Mouse (Mus musculus) MEL (cell line): Measurements from ENCODE around the gene Dlg5. TPM values are rescaled to one million over a fixed set of nuclear protein-coding genes. Genes with fewer than 3 reads are reported as not detected.

ENCODE experiments used
- DNase-seq: peaks from one replicate; pipeline ENCODE4 v3.0.0; 2011; ENCODE audit warnings: low read depth, low spot score
- H3K27ac ChIP-seq: 2 replicates; pipeline ENCODE4 v1.5.1; 2012; ENCODE audit warnings: low read depth, mild to moderate bottlenecking, control low read depth, low read length, moderate library complexity; ENCODE audit not compliant: control insufficient read depth
- H3K27me3 ChIP-seq, 2 experiments: fragments of 150-350 bp in 1 of 2; sonication (generic) in 1 of 2; 2 replicates each; pipeline ENCODE4 v1.6.1; 2012; ENCODE audit warnings: low read length in 2 of 2, mild to moderate bottlenecking in 2 of 2, improper control_type of control experiment in 1 of 2, moderate library complexity in 1 of 2; ENCODE audit not compliant: insufficient read depth in 2 of 2, control insufficient read depth in 1 of 2
- H3K36me3 ChIP-seq, 2 experiments: 2 replicates each; pipeline ENCODE4 v1.6.1; 2012 to 2014; ENCODE audit warnings: low read length in 2 of 2, improper control_type of control experiment in 1 of 2, inconsistent platforms in 1 of 2, mild to moderate bottlenecking in 1 of 2; ENCODE audit not compliant: insufficient read depth in 2 of 2, control insufficient read depth in 1 of 2
- H3K4me1 ChIP-seq, 2 experiments: fragments of 150-350 bp in 1 of 2; sonication (generic) in 1 of 2; 2 replicates each; pipeline ENCODE4 v1.6.1; 2012; ENCODE audit warnings: low read length in 2 of 2, improper control_type of control experiment in 1 of 2, mild to moderate bottlenecking in 1 of 2; ENCODE audit not compliant: insufficient read depth in 2 of 2, control insufficient read depth in 1 of 2
- H3K4me3 ChIP-seq, 2 experiments: fragments of 150-350 bp in 1 of 2; sonication (generic) in 1 of 2; 2 replicates each; pipeline ENCODE4 v1.5.1; 2012; ENCODE audit warnings: low read depth in 2 of 2, low read length in 2 of 2, mild to moderate bottlenecking in 2 of 2, moderate library complexity in 2 of 2, control low read depth in 1 of 2, improper control_type of control experiment in 1 of 2; ENCODE audit not compliant: control insufficient read depth in 1 of 2, insufficient read depth in 1 of 2
- H3K79me2 ChIP-seq: 2 replicates; pipeline ENCODE4 v1.6.1; 2012; ENCODE audit warnings: mild to moderate bottlenecking, low read length, moderate library complexity; ENCODE audit not compliant: control insufficient read depth, poor library complexity, insufficient read depth
- H3K9ac ChIP-seq: 2 replicates; pipeline ENCODE4 v1.6.1; 2012; ENCODE audit warnings: low read depth, mild to moderate bottlenecking, control low read depth, low read length, moderate library complexity; ENCODE audit not compliant: control insufficient read depth, poor library complexity, severe bottlenecking
- H3K9me3 ChIP-seq: fragments of 150-350 bp; sonication (generic); replicated peaks from 2 replicates; pipeline ENCODE4 v1.6.1; 2012; ENCODE audit warnings: mild to moderate bottlenecking, low read length, improper control_type of control experiment, moderate library complexity; ENCODE audit not compliant: insufficient read depth
- BHLHE40 ChIP-seq: IDR thresholded peaks from 2 replicates; pipeline ENCODE4 v1.6.1; 2012; ENCODE audit warnings: low read depth, mild to moderate bottlenecking, inconsistent platforms, low read length, improper control_type of control experiment, borderline replicate concordance
- CHD2 ChIP-seq: IDR thresholded peaks from 2 replicates; pipeline ENCODE4 v1.6.1; 2011; ENCODE audit warnings: low read length, improper control_type of control experiment
- ELF1 ChIP-seq: IDR thresholded peaks from 2 replicates; pipeline ENCODE4 v1.6.1; 2014; ENCODE audit warnings: low read depth, mild to moderate bottlenecking, inconsistent platforms, low read length, improper control_type of control experiment, moderate library complexity
- ETS1 ChIP-seq: IDR thresholded peaks from 2 replicates; pipeline ENCODE4 v1.6.1; 2012; ENCODE audit warnings: low read depth, mild to moderate bottlenecking, inconsistent platforms, low read length, improper control_type of control experiment, moderate library complexity
- GABPA ChIP-seq: IDR thresholded peaks from 2 replicates; pipeline ENCODE4 v1.6.1; 2012; ENCODE audit warnings: low read depth, mild to moderate bottlenecking, inconsistent platforms, low read length, improper control_type of control experiment, moderate library complexity
- HCFC1 ChIP-seq: IDR thresholded peaks from 2 replicates; pipeline ENCODE4 v1.6.1; 2012; ENCODE audit warnings: low read depth, mild to moderate bottlenecking, inconsistent platforms, low read length, improper control_type of control experiment, moderate library complexity
- MAX ChIP-seq: IDR thresholded peaks from 2 replicates; pipeline ENCODE4 v1.6.1; 2011; ENCODE audit warnings: low read length, improper control_type of control experiment
- MAZ ChIP-seq: IDR thresholded peaks from 2 replicates; pipeline ENCODE4 v1.6.1; 2012; ENCODE audit warnings: low read depth, mild to moderate bottlenecking, inconsistent platforms, low read length, improper control_type of control experiment
- POLR2AphosphoS5 ChIP-seq: IDR thresholded peaks from 2 replicates; pipeline ENCODE4 v1.6.1; 2012; ENCODE audit warnings: low read depth, borderline replicate concordance, mild to moderate bottlenecking, inconsistent platforms, low read length, moderate library complexity, mixed read lengths
- SIN3A ChIP-seq: IDR thresholded peaks from 2 replicates; pipeline ENCODE4 v1.6.1; 2012; ENCODE audit warnings: low read length, improper control_type of control experiment, inconsistent platforms
- TAL1 ChIP-seq: IDR thresholded peaks from 2 replicates; pipeline ENCODE4 v1.6.1; 2012; ENCODE audit warnings: mild to moderate bottlenecking, inconsistent platforms, low read length, moderate library complexity, mixed read lengths
- ZMIZ1 ChIP-seq: IDR thresholded peaks from 2 replicates; pipeline ENCODE4 v1.6.1; 2012; ENCODE audit warnings: low read depth, mild to moderate bottlenecking, inconsistent platforms, low read length, improper control_type of control experiment, moderate library complexity
- ZNF384 ChIP-seq: IDR thresholded peaks from 2 replicates; pipeline ENCODE4 v1.6.1; 2012; ENCODE audit warnings: low read depth, mild to moderate bottlenecking, inconsistent platforms, low read length, improper control_type of control experiment
- polyA plus RNA-seq, 2 experiments: library from polyadenylated mRNA; stranded (reverse) in 1 of 2; unstranded in 1 of 2; fragments of >175 nt in 1 of 2; fragments of >200 nt in 1 of 2; gene quantifications; 2 replicates each; pipeline versions ENCODE4 v1.2.1 to v1.2.4; 2012; ENCODE audit warnings: low replicate concordance in 2 of 2, low read depth in 1 of 2; ENCODE audit not compliant: insufficient read length in 2 of 2, insufficient read depth in 1 of 2, missing spikeins in 1 of 2
- total RNA-seq: library from RNA; depleted of rRNA; stranded (reverse); fragments of 300-350 nt; gene quantifications from 2 replicates; pipeline ENCODE4 v1.2.3, GENCODE M21; 2012

Gene Dlg5
- total and polyA plus RNA-seq, 3 experiments, result not detected

DNA sequence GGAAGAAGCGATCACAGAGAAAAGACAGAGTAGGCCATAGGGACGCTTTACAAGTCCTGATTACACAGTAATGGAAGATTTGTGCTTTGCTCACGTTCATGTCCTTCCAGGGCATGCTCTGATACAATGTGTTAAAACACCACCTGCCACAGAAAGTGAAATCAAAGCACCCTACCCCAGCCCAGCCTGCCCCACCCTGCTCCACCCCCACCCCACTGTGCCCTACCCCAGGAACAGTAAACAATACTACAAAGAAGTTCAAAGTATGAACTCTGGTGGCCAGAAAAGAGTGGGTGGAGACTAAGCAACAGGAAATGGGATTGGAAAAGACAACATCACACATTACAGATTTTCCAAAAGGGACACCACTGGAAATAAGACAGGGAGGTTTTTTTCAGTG lies 104.0 kb downstream of the Dlg5 start:
- TF ChIP-seq POLR2AphosphoS5 (no peak), MAX (no peak), ZMIZ1 (no peak), ELF1 (no peak), ETS1 (no peak), ZNF384 (no peak), GABPA (no peak)
- H3K27me3 ChIP-seq, result no peaks in the 10 kb centered on the region
- no peak overlapping the region for H3K9ac ChIP-seq
- H3K36me3 ChIP-seq, result no peaks in the 10 kb centered on the region
- DNase-seq, result no peak
- no peak overlapping the region for H3K27ac ChIP-seq
- H3K9me3 ChIP-seq, result no peaks in the 10 kb centered on the region
- H3K4me3 ChIP-seq, result no peak overlapping the region
- no peaks in the 10 kb centered on the region for H3K79me2 ChIP-seq
- H3K4me1 ChIP-seq, result no peaks in the 10 kb centered on the region

DNA sequence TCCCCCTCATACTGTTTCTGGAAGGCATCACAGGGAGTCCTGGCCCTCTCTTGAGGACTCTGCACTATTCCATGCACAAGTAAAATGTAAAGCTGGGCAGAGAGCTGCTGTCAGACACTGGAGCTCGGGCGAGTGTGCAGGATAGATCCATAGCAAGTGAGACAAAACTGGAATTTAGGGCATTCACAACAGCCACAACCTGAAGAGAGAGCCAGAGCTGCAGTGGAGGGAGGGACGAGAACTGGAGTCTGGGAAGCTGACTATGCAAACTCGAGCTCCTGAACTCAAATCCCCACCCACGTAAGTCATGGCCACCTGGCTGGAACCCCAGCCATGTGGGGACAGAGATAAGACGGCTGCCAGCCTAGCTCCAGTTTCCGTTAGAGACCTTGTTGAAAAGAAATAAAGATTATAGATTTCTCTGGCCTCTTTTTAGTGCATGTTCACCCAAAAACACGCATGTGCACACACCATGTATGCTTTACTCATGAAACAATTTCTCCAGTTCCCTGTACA lies 105.4 kb downstream of the Dlg5 start:
- peak; percentile 2 for DNase-seq
- Histone ChIP-seq H3K9me3 (no peaks in the 10 kb centered on the region), H3K27me3 (no peaks in the 10 kb centered on the region), H3K9ac (no peak overlapping the region), H3K4me3 (no peak overlapping the region), H3K36me3 (no peaks in the 10 kb centered on the region), H3K4me1 (no peaks in the 10 kb centered on the region), H3K79me2 (no peaks in the 10 kb centered on the region), H3K27ac (no peak overlapping the region)
- TF ChIP-seq CHD2, result no peak
- TF ChIP-seq TAL1, result 0 out of 2 replicates have a peak, but pooled peaks have one; percentile 4

- Histone ChIP-seq H3K4me1 (no peaks in the 10 kb centered on the region), H3K9ac (no peak overlapping the region), H3K79me2 (no peaks in the 10 kb centered on the region), H3K27me3 (no peaks in the 10 kb centered on the region), H3K9me3 (no peaks in the 10 kb centered on the region), H3K27ac (no peak overlapping the region), H3K36me3 (no peaks in the 10 kb centered on the region), H3K4me3 (no peak overlapping the region)
- no peak for DNase-seq
- TF ChIP-seq SIN3A, result no peak
- TF ChIP-seq BHLHE40, result no peak
- TF ChIP-seq TAL1, result no peak
- no peak for TF ChIP-seq HCFC1
- no peak for TF ChIP-seq ELF1
- no peak for TF ChIP-seq MAZ
- TF ChIP-seq ETS1, result no peak
Observed at GRCm38 (mm10) chr14:24136908-24137307, 108.8 kb downstream of the Dlg5 start.
